Mouse (Mus musculus) embryonic fibroblast, embryonic 13.5 days (primary cell): ENCODE results near the gene Cep164.

Source experiments
- CTCF ChIP-seq: IDR thresholded peaks from 2 replicates; pipeline ENCODE4 v1.5.1; 2011; ENCODE audit warnings: mild to moderate bottlenecking, control low read depth, low read length, moderate library complexity, borderline replicate concordance; ENCODE audit not compliant: insufficient read depth
- POLR2A ChIP-seq: IDR thresholded peaks from 2 replicates; pipeline ENCODE4 v1.6.1; 2011; ENCODE audit warnings: low read depth, mild to moderate bottlenecking, control low read depth, low read length, moderate library complexity

GRCm38 (mm10) chr9:45861813-45862212 is 33.3 kb upstream of the Cep164 start:
- TF ChIP-seq POLR2A (no peak), CTCF (no peak)
